Mouse (Mus musculus) heart, embryonic 14.5 days (tissue): ENCODE results near the gene Ptprr. TPM values are rescaled to one million over a fixed set of nuclear protein-coding genes. Genes with fewer than 3 reads are reported as not detected.

Experiments used
- ATAC-seq: fragments of 200-750 bp; cut with Nextera tagmentation; 2 replicates; pipeline ENCODE4 v1.8.0; 2017; ENCODE audit warnings: low read depth, moderate TSS enrichment; ENCODE audit not compliant: insufficient number of reproducible peaks, insufficient read depth, low FRiP score
- H3K27ac ChIP-seq, 2 experiments: fragments of 200-500 bp in 1 of 2; fragments of 300-500 bp in 1 of 2; sonication (generic) in 1 of 2; replicated peaks in 1 of 2; 2 replicates each; pipeline ENCODE4 v1.5.1; 2012 to 2014; ENCODE audit warnings: low read depth in 2 of 2, low read length in 2 of 2, control low read depth in 1 of 2, mild to moderate bottlenecking in 1 of 2, mixed read lengths in 1 of 2; ENCODE audit not compliant: control insufficient read depth in 1 of 2, insufficient read depth in 1 of 2
- H3K27me3 ChIP-seq: fragments of 300-500 bp; sonication (generic); 2 replicates; pipeline ENCODE4 v1.6.1; 2014; ENCODE audit warnings: mild to moderate bottlenecking, low read length, control low read depth; ENCODE audit not compliant: control insufficient read depth, insufficient read depth
- H3K36me3 ChIP-seq: fragments of 300-500 bp; sonication (generic); 2 replicates; pipeline ENCODE4 v1.6.1; 2014; ENCODE audit warnings: mild to moderate bottlenecking, control low read depth, low read length, mixed read lengths; ENCODE audit not compliant: control insufficient read depth, insufficient read depth
- H3K4me1 ChIP-seq, 2 experiments: fragments of 200-500 bp in 1 of 2; fragments of 300-500 bp in 1 of 2; sonication (generic) in 1 of 2; 2 replicates each; pipeline ENCODE4 v1.6.1; 2012 to 2014; ENCODE audit warnings: low read length in 2 of 2, control low read depth in 1 of 2, mixed read lengths in 1 of 2; ENCODE audit not compliant: control insufficient read depth in 2 of 2, insufficient read depth in 2 of 2
- H3K4me2 ChIP-seq: fragments of 300-500 bp; sonication (generic); 2 replicates; pipeline ENCODE4 v1.6.1; 2014; ENCODE audit warnings: mild to moderate bottlenecking, low read length
- H3K4me3 ChIP-seq, 2 experiments: fragments of 200-500 bp in 1 of 2; fragments of 300-500 bp in 1 of 2; sonication (generic) in 1 of 2; 2 replicates each; pipeline ENCODE4 v1.5.1; 2012 to 2014; ENCODE audit warnings: low read length in 2 of 2, mild to moderate bottlenecking in 2 of 2, control low read depth in 1 of 2, low read depth in 1 of 2, moderate library complexity in 1 of 2; ENCODE audit not compliant: control insufficient read depth in 1 of 2, insufficient read depth in 1 of 2
- H3K9ac ChIP-seq: fragments of 300-500 bp; sonication (generic); 2 replicates; pipeline ENCODE4 v1.6.1; 2014; ENCODE audit warnings: mild to moderate bottlenecking, low read length
- H3K9me3 ChIP-seq: fragments of 300-500 bp; sonication (generic); 2 replicates; pipeline ENCODE4 v1.6.1; 2016; ENCODE audit warnings: low read length, control low read depth; ENCODE audit not compliant: control insufficient read depth
- WGBS: fragments of 180-500 bp; shearing (Covaris S2); extraction: QIAGEN DNeasy Blood & Tissue Kit; methylation state at CpG from one replicate; pipeline ENCODE4 v1.1.7; 2014; 5-methylcytosine and 5-hydroxymethylcytosine counted together
- polyA plus RNA-seq: library from polyadenylated mRNA; unstranded; fragments of >200 nt; fragmentation: Nextera tagmentation; extraction: Ambion mirVana; gene quantifications from 2 replicates; pipeline ENCODE4 v1.2.1, GENCODE M21; 2014

Gene Ptprr
- polyA plus RNA-seq, 1 experiment from 2014 or later: 0.49 TPM

GRCm38 (mm10) chr10:116115881-116116677 lies 98.1 kb downstream of the Ptprr start:
- Histone ChIP-seq H3K27ac (no peak overlapping the region), H3K9ac (no peak overlapping the region), H3K4me1 (no peaks in the 10 kb centered on the region), H3K9me3 (0 out of 2 replicates have a peak, but pooled peaks cover 2% of the 10 kb centered on the region), H3K36me3 (no peaks in the 10 kb centered on the region), H3K27me3 (no peaks in the 10 kb centered on the region), H3K4me2 (no peak overlapping the region), H3K4me3 (no peak overlapping the region)
- no peak for ATAC-seq
- WGBS: 72% methylated on average over 4 of the region's 4 CpGs

- Histone ChIP-seq H3K4me2 (no peak overlapping the region), H3K27me3 (no peaks in the 10 kb centered on the region), H3K9ac (no peak overlapping the region), H3K36me3 (no peaks in the 10 kb centered on the region), H3K9me3 (0 out of 2 replicates have a peak, but pooled peaks cover 2% of the 10 kb centered on the region), H3K27ac (no peak overlapping the region), H3K4me1 (no peaks in the 10 kb centered on the region), H3K4me3 (no peak overlapping the region)
- 40% methylated on average over 8 of the region's 8 CpGs for WGBS
- no peak for ATAC-seq
These were observed 99.0 kb downstream of the Ptprr start for GRCm38 (mm10) chr10:116117060-116117459.

GRCm38 (mm10) chr10:116121463-116121862 lies 103.5 kb downstream of the Ptprr start:
- Histone ChIP-seq H3K9ac (no peak overlapping the region), H3K36me3 (no peaks in the 10 kb centered on the region), H3K4me1 (no peaks in the 10 kb centered on the region), H3K9me3 (no peaks in the 10 kb centered on the region), H3K4me3 (no peak overlapping the region), H3K27ac (no peak overlapping the region), H3K27me3 (no peaks in the 10 kb centered on the region), H3K4me2 (no peak overlapping the region)
- ATAC-seq: no peak
- WGBS: 79% methylated on average over 2 of the region's 2 CpGs

GRCm38 (mm10) chr10:116123808-116124207 lies 105.8 kb downstream of the Ptprr start:
- no peak overlapping the region for H3K4me2 ChIP-seq
- no peak overlapping the region for H3K27ac ChIP-seq
- H3K9ac ChIP-seq: no peak overlapping the region
- WGBS: 81% methylated on average over 2 of the region's 2 CpGs
- H3K36me3 ChIP-seq: no peaks in the 10 kb centered on the region
- no peak for ATAC-seq
- H3K27me3 ChIP-seq: no peaks in the 10 kb centered on the region
- H3K4me3 ChIP-seq: no peak overlapping the region
- no peaks in the 10 kb centered on the region for H3K4me1 ChIP-seq
- no peaks in the 10 kb centered on the region for H3K9me3 ChIP-seq

- WGBS: 58% methylated on average over 5 of the region's 5 CpGs
- H3K27me3 ChIP-seq: no peaks in the 10 kb centered on the region
These were observed 107.4 kb downstream of the Ptprr start for GRCm38 (mm10) chr10:116125364-116125763.

GRCm38 (mm10) chr10:116130401-116130800 lies 112.4 kb downstream of the Ptprr start:
- 70% methylated on average over 3 of the region's 3 CpGs for WGBS
- no peaks in the 10 kb centered on the region for H3K4me1 ChIP-seq
- H3K9me3 ChIP-seq: no peaks in the 10 kb centered on the region
- no peak overlapping the region for H3K4me3 ChIP-seq
- H3K4me2 ChIP-seq: no peak overlapping the region
- ATAC-seq: no peak
- no peaks in the 10 kb centered on the region for H3K27me3 ChIP-seq
- no peaks in the 10 kb centered on the region for H3K36me3 ChIP-seq
- no peak overlapping the region for H3K9ac ChIP-seq
- H3K27ac ChIP-seq: no peak overlapping the region

More at GRCm38 (mm10) chr10:116125364-116125763, 107.4 kb downstream of the Ptprr start:
- no peaks in the 10 kb centered on the region for H3K9me3 ChIP-seq
- H3K4me2 ChIP-seq: no peak overlapping the region
- no peak for ATAC-seq
- no peak overlapping the region for H3K27ac ChIP-seq
- H3K4me3 ChIP-seq: no peak overlapping the region
- H3K9ac ChIP-seq: no peak overlapping the region
- no peaks in the 10 kb centered on the region for H3K36me3 ChIP-seq
- no peaks in the 10 kb centered on the region for H3K4me1 ChIP-seq

- Histone ChIP-seq H3K36me3 (no peaks in the 10 kb centered on the region), H3K4me3 (no peak overlapping the region), H3K4me1 (no peaks in the 10 kb centered on the region), H3K9ac (no peak overlapping the region), H3K27me3 (no peaks in the 10 kb centered on the region), H3K27ac (no peak overlapping the region), H3K9me3 (no peaks in the 10 kb centered on the region), H3K4me2 (no peak overlapping the region)
- ATAC-seq: no peak
- WGBS: 72% methylated on average over 4 of the region's 4 CpGs
These were observed 113.2 kb downstream of the Ptprr start for GRCm38 (mm10) chr10:116131223-116131622.

- Histone ChIP-seq H3K4me2 (no peak overlapping the region), H3K27me3 (no peaks in the 10 kb centered on the region), H3K9me3 (no peaks in the 10 kb centered on the region), H3K9ac (no peak overlapping the region), H3K4me3 (no peak overlapping the region), H3K36me3 (no peaks in the 10 kb centered on the region), H3K27ac (no peak overlapping the region), H3K4me1 (no peaks in the 10 kb centered on the region)
- 78% methylated on average over 4 of the region's 4 CpGs for WGBS
- no peak for ATAC-seq
These were observed 114.2 kb downstream of the Ptprr start for GRCm38 (mm10) chr10:116132233-116132632.
